Mouse (Mus musculus): Measurements from ENCODE around the gene Chd1l.

- no peak for TF ChIP-seq CTCF (IDR thresholded peaks at IDR 0.05; ENCODE audit: low read depth, low read length)
- TF ChIP-seq POLR2A (IDR thresholded peaks at IDR 0.05; ENCODE audit: extremely low read depth, insufficient read depth, low read length) = no peak
Observed at GRCm38 (mm10) chr3:97624611-97625010, 14.6 kb upstream of the Chd1l start.

All from liver, adult 2 months (tissue).